Mouse (Mus musculus): ENCODE data around the gene Slc8a1.

GRCm38 (mm10) chr17:81416361-81417114, 321.6 kb downstream of the Slc8a1 start:
- TF ChIP-seq ZC3H11A (IDR thresholded peaks at IDR 0.05; ENCODE audit: borderline replicate concordance, low read depth, low read length) (no peak), CHD2 (IDR thresholded peaks at IDR 0.05; ENCODE audit: low read depth, low read length) (no peak), MAFK (IDR thresholded peaks at IDR 0.05; ENCODE audit: insufficient read depth, low read depth, low read length) (no peak), HCFC1 (IDR thresholded peaks at IDR 0.05; ENCODE audit: borderline replicate concordance, insufficient read depth, low read length) (no peak)

Data from ES-E14 (cell line).